Mouse (Mus musculus): ENCODE results near the gene Fadd. TPM values are rescaled to one million over a fixed set of nuclear protein-coding genes. Genes with fewer than 3 reads are reported as not detected.

Fadd gene
- polyA plus RNA-seq, 1 experiment from 2014 or later, result 15.2 TPM

GRCm38 (mm10) chr7:144550811-144551210 lies 31.5 kb downstream of the Fadd start:
- Histone ChIP-seq H3K27me3 (ENCODE audit: control insufficient read depth, insufficient read depth, low read length) (no peaks in the 10 kb centered on the region), H3K4me3 (ENCODE audit: low read length) (no peak overlapping the region), H3K9ac (ENCODE audit: low read depth, low read length) (no peak overlapping the region), H3K27ac (ENCODE audit: low read depth, low read length) (no peak overlapping the region), H3K4me1 (ENCODE audit: control insufficient read depth, insufficient read depth, low read length) (peaks cover 9% of the 10 kb centered on the region), H3K9me3 (ENCODE audit: control insufficient read depth, low read length) (no peaks in the 10 kb centered on the region), H3K36me3 (ENCODE audit: control insufficient read depth, insufficient read depth, low read length) (peaks cover 30% of the 10 kb centered on the region), H3K4me2 (replicated peaks; ENCODE audit: low read depth, low read length) (no peak overlapping the region)
- 76% methylated on average over 1 of the region's 1 CpGs for WGBS
- no peak for ATAC-seq (ENCODE audit: low FRiP score, low TSS enrichment)

GRCm38 (mm10) chr7:144549904-144550566 lies 32.2 kb downstream of the Fadd start:
- Histone ChIP-seq H3K27me3 (ENCODE audit: control insufficient read depth, insufficient read depth, low read length) (no peaks in the 10 kb centered on the region), H3K4me2 (replicated peaks; ENCODE audit: low read depth, low read length) (no peak overlapping the region), H3K4me1 (ENCODE audit: control insufficient read depth, insufficient read depth, low read length) (peaks cover 9% of the 10 kb centered on the region), H3K4me3 (ENCODE audit: low read length) (no peak overlapping the region), H3K9ac (ENCODE audit: low read depth, low read length) (no peak overlapping the region), H3K36me3 (ENCODE audit: control insufficient read depth, insufficient read depth, low read length) (peaks cover 30% of the 10 kb centered on the region), H3K27ac (ENCODE audit: low read depth, low read length) (no peak overlapping the region), H3K9me3 (ENCODE audit: control insufficient read depth, low read length) (no peaks in the 10 kb centered on the region)
- WGBS, result 95% methylated on average over 2 of the region's 2 CpGs
- no peak for ATAC-seq (ENCODE audit: low FRiP score, low TSS enrichment)

GRCm38 (mm10) chr7:144545231-144545630 lies 37.0 kb downstream of the Fadd start:
- no peak overlapping the region for H3K27ac ChIP-seq (ENCODE audit: low read depth, low read length)
- no peaks in the 10 kb centered on the region for H3K27me3 ChIP-seq (ENCODE audit: control insufficient read depth, insufficient read depth, low read length)
- H3K4me1 ChIP-seq (ENCODE audit: control insufficient read depth, insufficient read depth, low read length), result no peaks in the 10 kb centered on the region
- no peak overlapping the region for H3K4me3 ChIP-seq (ENCODE audit: low read length)
- WGBS, result 69% methylated on average over 3 of the region's 3 CpGs
- peaks cover 10% of the 10 kb centered on the region for H3K36me3 ChIP-seq (ENCODE audit: control insufficient read depth, insufficient read depth, low read length)
- no peaks in the 10 kb centered on the region for H3K9me3 ChIP-seq (ENCODE audit: control insufficient read depth, low read length)
- no peak overlapping the region for H3K9ac ChIP-seq (ENCODE audit: low read depth, low read length)
- no peak overlapping the region for H3K4me2 ChIP-seq (replicated peaks; ENCODE audit: low read depth, low read length)
- ATAC-seq (ENCODE audit: low FRiP score, low TSS enrichment), result no peak

GRCm38 (mm10) chr7:144541351-144541750 lies 40.9 kb downstream of the Fadd start:
- H3K4me2 ChIP-seq (replicated peaks; ENCODE audit: low read depth, low read length), result no peak overlapping the region
- H3K36me3 ChIP-seq (ENCODE audit: control insufficient read depth, insufficient read depth, low read length), result peaks cover 3% of the 10 kb centered on the region; the same call in 1 of the 2 replicates
- no peak overlapping the region for H3K27ac ChIP-seq (ENCODE audit: low read depth, low read length)
- H3K9me3 ChIP-seq (ENCODE audit: control insufficient read depth, low read length), result no peaks in the 10 kb centered on the region
- H3K4me3 ChIP-seq (ENCODE audit: low read length), result no peak overlapping the region
- H3K4me1 ChIP-seq (ENCODE audit: control insufficient read depth, insufficient read depth, low read length), result peaks cover 3% of the 10 kb centered on the region; the same call in 1 of the 2 replicates
- 96% methylated on average over 5 of the region's 5 CpGs for WGBS
- ATAC-seq (ENCODE audit: low FRiP score, low TSS enrichment), result no peak
- H3K9ac ChIP-seq (ENCODE audit: low read depth, low read length), result no peak overlapping the region
- H3K27me3 ChIP-seq (ENCODE audit: control insufficient read depth, insufficient read depth, low read length), result no peaks in the 10 kb centered on the region

- 80% methylated on average over 2 of the region's 2 CpGs for WGBS
- H3K4me1 ChIP-seq (ENCODE audit: control insufficient read depth, insufficient read depth, low read length), result peaks cover 3% of the 10 kb centered on the region; the same call in 1 of the 2 replicates
- no peak for ATAC-seq (ENCODE audit: low FRiP score, low TSS enrichment)
These were observed 43.1 kb downstream of the Fadd start for GRCm38 (mm10) chr7:144539146-144539545.

GRCm38 (mm10) chr7:144538030-144538644 lies 44.1 kb downstream of the Fadd start:
- no peaks in the 10 kb centered on the region for H3K9me3 ChIP-seq (ENCODE audit: control insufficient read depth, low read length)
- H3K27ac ChIP-seq (ENCODE audit: low read depth, low read length), result no peak overlapping the region
- no peak overlapping the region for H3K4me3 ChIP-seq (ENCODE audit: low read length)
- peaks cover 3% of the 10 kb centered on the region; the same call in 1 of the 2 replicates for H3K36me3 ChIP-seq (ENCODE audit: control insufficient read depth, insufficient read depth, low read length)
- H3K4me2 ChIP-seq (replicated peaks; ENCODE audit: low read depth, low read length), result no peak overlapping the region
- ATAC-seq (ENCODE audit: low FRiP score, low TSS enrichment), result no peak
- no peak overlapping the region for H3K9ac ChIP-seq (ENCODE audit: low read depth, low read length)
- H3K4me1 ChIP-seq (ENCODE audit: control insufficient read depth, insufficient read depth, low read length), result peaks cover 4% of the 10 kb centered on the region; the same call in 1 of the 2 replicates
- WGBS, result 94% methylated on average over 4 of the region's 4 CpGs
- H3K27me3 ChIP-seq (ENCODE audit: control insufficient read depth, insufficient read depth, low read length), result no peaks in the 10 kb centered on the region

More at GRCm38 (mm10) chr7:144539146-144539545, 43.1 kb downstream of the Fadd start:
- Histone ChIP-seq H3K27me3 (ENCODE audit: control insufficient read depth, insufficient read depth, low read length) (no peaks in the 10 kb centered on the region), H3K27ac (ENCODE audit: low read depth, low read length) (no peak overlapping the region), H3K9ac (ENCODE audit: low read depth, low read length) (no peak overlapping the region), H3K9me3 (ENCODE audit: control insufficient read depth, low read length) (no peaks in the 10 kb centered on the region), H3K36me3 (ENCODE audit: control insufficient read depth, insufficient read depth, low read length) (peaks cover 3% of the 10 kb centered on the region; the same call in 1 of the 2 replicates), H3K4me2 (replicated peaks; ENCODE audit: low read depth, low read length) (no peak overlapping the region), H3K4me3 (ENCODE audit: low read length) (no peak overlapping the region)

- Histone ChIP-seq H3K27me3 (ENCODE audit: control insufficient read depth, insufficient read depth, low read length) (no peaks in the 10 kb centered on the region), H3K4me3 (ENCODE audit: low read length) (no peak overlapping the region), H3K27ac (ENCODE audit: low read depth, low read length) (no peak overlapping the region), H3K9me3 (ENCODE audit: control insufficient read depth, low read length) (no peaks in the 10 kb centered on the region), H3K36me3 (ENCODE audit: control insufficient read depth, insufficient read depth, low read length) (peaks cover 3% of the 10 kb centered on the region; the same call in 1 of the 2 replicates), H3K4me1 (ENCODE audit: control insufficient read depth, insufficient read depth, low read length) (peaks cover 19% of the 10 kb centered on the region; the same call in 1 of the 2 replicates), H3K9ac (ENCODE audit: low read depth, low read length) (no peak overlapping the region), H3K4me2 (replicated peaks; ENCODE audit: low read depth, low read length) (no peak overlapping the region)
- no peak for ATAC-seq (ENCODE audit: low FRiP score, low TSS enrichment)
- WGBS, result 89% methylated on average over 3 of the region's 3 CpGs
These were observed 45.9 kb downstream of the Fadd start for GRCm38 (mm10) chr7:144536367-144536766.

GRCm38 (mm10) chr7:144534773-144535172 lies 47.5 kb downstream of the Fadd start:
- no peaks in the 10 kb centered on the region for H3K9me3 ChIP-seq (ENCODE audit: control insufficient read depth, low read length)
- H3K4me2 ChIP-seq (replicated peaks; ENCODE audit: low read depth, low read length), result no peak overlapping the region
- no peaks in the 10 kb centered on the region for H3K27me3 ChIP-seq (ENCODE audit: control insufficient read depth, insufficient read depth, low read length)
- peaks cover 3% of the 10 kb centered on the region; the same call in 1 of the 2 replicates for H3K36me3 ChIP-seq (ENCODE audit: control insufficient read depth, insufficient read depth, low read length)
- H3K4me1 ChIP-seq (ENCODE audit: control insufficient read depth, insufficient read depth, low read length), result peaks cover 19% of the 10 kb centered on the region; the same call in 1 of the 2 replicates
- H3K4me3 ChIP-seq (ENCODE audit: low read length), result no peak overlapping the region
- 68% methylated on average over 3 of the region's 3 CpGs for WGBS
- H3K9ac ChIP-seq (ENCODE audit: low read depth, low read length), result no peak overlapping the region
- no peak overlapping the region for H3K27ac ChIP-seq (ENCODE audit: low read depth, low read length)
- no peak for ATAC-seq (ENCODE audit: low FRiP score, low TSS enrichment)
